Mouse (Mus musculus) ovary, postnatal 36 days (tissue): ENCODE measurements around the gene Ano1.
A peak's percentile ranks its signal among the peaks of the same experiment; 100 is the strongest.

ENCODE experiments used
- DNase-seq: peaks from one replicate; pipeline ENCODE4 v3.0.0; 2022; ENCODE audit warnings: low spot score, mixed read lengths

The Ano1 gene

GRCm38 (mm10) chr7:144634875-144635274, 116.9 kb downstream of the Ano1 start:
- no peak for DNase-seq

- no peak for DNase-seq
Observed at GRCm38 (mm10) chr7:144634450-144634849, 117.3 kb downstream of the Ano1 start.

GRCm38 (mm10) chr7:144632321-144632720, 119.5 kb downstream of the Ano1 start:
- DNase-seq, result no peak

GRCm38 (mm10) chr7:144630622-144631021, 121.2 kb downstream of the Ano1 start:
- DNase-seq, result no peak

GRCm38 (mm10) chr7:144628334-144628915, 123.3 kb downstream of the Ano1 start:
- no peak for DNase-seq

- DNase-seq, result no peak
Observed at GRCm38 (mm10) chr7:144627606-144628333, 124.0 kb downstream of the Ano1 start.

- peak; percentile 39 for DNase-seq
Observed at GRCm38 (mm10) chr7:144626042-144626441, 125.7 kb downstream of the Ano1 start.

GRCm38 (mm10) chr7:144620721-144621681, 130.8 kb downstream of the Ano1 start:
- DNase-seq, result peak; percentile 58

- no peak for DNase-seq
Observed at GRCm38 (mm10) chr7:144620315-144620714, 131.5 kb downstream of the Ano1 start.

- peak; percentile 28 for DNase-seq
Observed at GRCm38 (mm10) chr7:144615343-144615742, 136.4 kb downstream of the Ano1 start.

- no peak for DNase-seq
Observed at GRCm38 (mm10) chr7:144612829-144613228, 138.9 kb downstream of the Ano1 start.

- no peak for DNase-seq
Observed at GRCm38 (mm10) chr7:144612351-144612750, 139.4 kb downstream of the Ano1 start.

- DNase-seq, result no peak
Observed at GRCm38 (mm10) chr7:144611595-144611994, 140.2 kb downstream of the Ano1 start.

- no peak for DNase-seq
Observed at GRCm38 (mm10) chr7:144609568-144609967, 142.2 kb downstream of the Ano1 start.

GRCm38 (mm10) chr7:144607862-144608261, 143.9 kb downstream of the Ano1 start:
- no peak for DNase-seq

- DNase-seq, result no peak
Observed at GRCm38 (mm10) chr7:144604735-144605134, 147.0 kb downstream of the Ano1 start.

GRCm38 (mm10) chr7:144604291-144604690, 147.5 kb downstream of the Ano1 start:
- no peak for DNase-seq

- DNase-seq, result no peak
Observed at GRCm38 (mm10) chr7:144600333-144600900, 151.4 kb downstream of the Ano1 start.

- DNase-seq, result no peak
Observed at GRCm38 (mm10) chr7:144589508-144589907, 162.3 kb downstream of the Ano1 start.

GRCm38 (mm10) chr7:144587291-144587690, 164.5 kb downstream of the Ano1 start:
- peak; percentile 49 for DNase-seq

- DNase-seq, result peak; percentile 74
Observed at GRCm38 (mm10) chr7:144585648-144586047, 166.1 kb downstream of the Ano1 start.

GRCm38 (mm10) chr7:144583619-144584018, 168.2 kb downstream of the Ano1 start:
- DNase-seq, result peak; percentile 33
